Mouse (Mus musculus): ENCODE measurements around the gene Pla2g4c. TPM values are rescaled to one million over a fixed set of nuclear protein-coding genes. Genes with fewer than 3 reads are reported as not detected.

Pla2g4c gene
- polyA plus RNA-seq, 1 experiment: 4.5 TPM

GRCm38 (mm10) chr7:13355943-13356342 is 31.5 kb downstream of the Pla2g4c start:
- H3K4me1 ChIP-seq (ENCODE audit: control insufficient read depth, insufficient read depth, insufficient read length, low read length): no peaks in the 10 kb centered on the region
- H3K4me3 ChIP-seq (ENCODE audit: low read depth, low read length): no peak overlapping the region
- 0 out of 2 replicates have a peak, but pooled peaks cover 3% of the 10 kb centered on the region for H3K36me3 ChIP-seq (ENCODE audit: control insufficient read depth, insufficient read depth, low read length)
- TF ChIP-seq CTCF (IDR thresholded peaks at IDR 0.05; ENCODE audit: extremely low read depth, insufficient read length, insufficient replicate concordance, low read depth, low read length) (no peak), POLR2A (IDR thresholded peaks at IDR 0.05; ENCODE audit: low read depth, low read length) (no peak)
- H3K27ac ChIP-seq (ENCODE audit: insufficient read depth, low read depth, low read length): no peak overlapping the region
- no peaks in the 10 kb centered on the region for H3K27me3 ChIP-seq (ENCODE audit: control insufficient read depth, insufficient read depth, low read length)

GRCm38 (mm10) chr7:13380588-13380987 is 56.1 kb downstream of the Pla2g4c start:
- no peaks in the 10 kb centered on the region for H3K27me3 ChIP-seq (ENCODE audit: control insufficient read depth, insufficient read depth, low read length)
- no peaks in the 10 kb centered on the region for H3K4me1 ChIP-seq (ENCODE audit: control insufficient read depth, insufficient read depth, insufficient read length, low read length)
- no peaks in the 10 kb centered on the region for H3K36me3 ChIP-seq (ENCODE audit: control insufficient read depth, insufficient read depth, low read length)
- WGBS: 83% methylated on average over 2 of the region's 2 CpGs
- no peak overlapping the region for H3K4me3 ChIP-seq (ENCODE audit: low read depth, low read length)
- no peak for TF ChIP-seq CTCF (IDR thresholded peaks at IDR 0.05; ENCODE audit: extremely low read depth, insufficient read length, insufficient replicate concordance, low read depth, low read length)
- TF ChIP-seq POLR2A (IDR thresholded peaks at IDR 0.05; ENCODE audit: low read depth, low read length): no peak
- no peak overlapping the region for H3K27ac ChIP-seq (ENCODE audit: insufficient read depth, low read depth, low read length)

GRCm38 (mm10) chr7:13397832-13398231 is 73.4 kb downstream of the Pla2g4c start, which contains the start of gene Cabp5:
Gene Cabp5, plus strand, starts transcription at chr7:13398132.
- H3K4me1 ChIP-seq (ENCODE audit: control insufficient read depth, insufficient read depth, insufficient read length, low read length): no peaks in the 10 kb centered on the region
- TF ChIP-seq POLR2A (IDR thresholded peaks at IDR 0.05; ENCODE audit: low read depth, low read length) (no peak), CTCF (IDR thresholded peaks at IDR 0.05; ENCODE audit: extremely low read depth, insufficient read length, insufficient replicate concordance, low read depth, low read length) (no peak)
- H3K27me3 ChIP-seq (ENCODE audit: control insufficient read depth, insufficient read depth, low read length): no peaks in the 10 kb centered on the region
- no peak within 1 kb of the TSS for H3K27ac ChIP-seq (ENCODE audit: insufficient read depth, low read depth, low read length)
- no peak within 1 kb of the TSS for H3K4me3 ChIP-seq (ENCODE audit: low read depth, low read length)
- H3K36me3 ChIP-seq (ENCODE audit: control insufficient read depth, insufficient read depth, low read length): no peaks in the 10 kb centered on the region
- 77% methylated on average over 1 of the region's 1 CpGs for WGBS

Other genes with a start within 250 kb of the Pla2g4c start
- not detected in 2 replicates for gene Vmn1r85, start 229.5 kb upstream of the Pla2g4c start, polyA plus RNA-seq (2012; rRNA removed)
- not detected in 2 replicates for gene Vmn1r86, start 204.7 kb upstream of the Pla2g4c start, polyA plus RNA-seq (2012; rRNA removed)
- not detected in 2 replicates for gene Vmn1r87, start 184.5 kb upstream of the Pla2g4c start, polyA plus RNA-seq (2012; rRNA removed)
- not detected in 2 replicates for gene Vmn1r88, start 165.1 kb upstream of the Pla2g4c start, polyA plus RNA-seq (2012; rRNA removed)
- gene Vmn1r89, start 111.6 kb upstream of the Pla2g4c start, polyA plus RNA-seq (2012; rRNA removed): not detected in 2 replicates
- gene Lig1, start 47.4 kb upstream of the Pla2g4c start, polyA plus RNA-seq (2012; rRNA removed): 4.0 and 10.1 TPM in 2 replicates
- 1.7 and 2.4 TPM in 2 replicates for gene Zswim9, start 45.9 kb upstream of the Pla2g4c start, polyA plus RNA-seq (2012; rRNA removed)
- gene Cabp5, start 73.5 kb downstream of the Pla2g4c start, polyA plus RNA-seq (2012; rRNA removed): not detected in 2 replicates
- not detected in 2 replicates for gene Bsph1, start 126.2 kb downstream of the Pla2g4c start, polyA plus RNA-seq (2012; rRNA removed)
- not detected in 2 replicates for gene Bsph2, start 246.4 kb downstream of the Pla2g4c start, polyA plus RNA-seq (2012; rRNA removed)